Mouse (Mus musculus): ENCODE measurements around the gene Btg1-ps2. TPM values are rescaled to one million over a fixed set of nuclear protein-coding genes. Genes with fewer than 3 reads are reported as not detected.

The Btg1-ps2 gene
- not detected for polyA plus RNA-seq (2014; fragmentation: Illumina TruSeq; extraction: RNeasy Lipid Tissue Mini Kit (QIAGEN cat#74804); ENCODE audit: low read depth, low replicate concordance)

DNA sequence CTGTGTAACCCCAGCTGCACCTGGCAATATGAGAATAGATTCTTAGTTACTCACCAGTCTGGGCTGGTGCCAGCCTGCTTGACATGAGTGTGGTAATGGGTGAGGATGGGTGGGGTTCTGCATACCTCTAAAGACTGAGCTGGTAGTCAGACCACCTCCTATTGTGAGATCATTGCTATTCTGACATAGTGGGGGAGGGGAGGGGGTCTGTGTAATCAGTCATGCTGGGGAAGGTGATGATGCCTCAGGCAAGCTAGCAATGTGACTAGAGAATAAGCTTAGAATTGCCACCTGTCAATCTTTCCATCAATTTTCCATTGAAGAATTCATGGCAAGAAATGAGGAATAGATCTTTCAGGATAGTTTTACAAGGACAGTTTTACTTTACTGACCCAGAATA lies at the start of gene Btg1-ps2:
Btg1-ps2 (minus strand) TSS at position 101 of the 400 bp plus-strand sequence.

DNA sequence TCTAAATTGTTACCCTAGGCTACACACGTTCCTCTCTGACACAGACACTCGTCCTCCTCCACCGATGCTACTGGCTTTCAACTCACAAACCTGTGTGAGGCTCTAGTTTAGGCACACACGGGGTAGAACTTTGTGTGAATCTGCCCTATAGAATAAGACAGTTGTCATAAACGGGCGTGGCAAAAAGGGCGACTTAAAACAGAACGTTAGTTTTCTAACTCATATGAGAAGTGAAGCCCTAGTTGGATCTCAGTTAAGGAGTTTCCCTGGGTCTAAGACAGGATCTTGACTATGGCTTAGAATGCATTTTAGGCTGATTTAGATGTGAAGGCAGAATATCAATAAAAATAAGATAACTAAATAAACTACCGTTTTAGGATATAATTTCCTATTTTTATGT lies 42.1 kb upstream of the Btg1-ps2 start, which contains the start of gene Rhox11:
Rhox11 (minus strand) TSS at position 101 of the 400 bp plus-strand sequence.

DNA sequence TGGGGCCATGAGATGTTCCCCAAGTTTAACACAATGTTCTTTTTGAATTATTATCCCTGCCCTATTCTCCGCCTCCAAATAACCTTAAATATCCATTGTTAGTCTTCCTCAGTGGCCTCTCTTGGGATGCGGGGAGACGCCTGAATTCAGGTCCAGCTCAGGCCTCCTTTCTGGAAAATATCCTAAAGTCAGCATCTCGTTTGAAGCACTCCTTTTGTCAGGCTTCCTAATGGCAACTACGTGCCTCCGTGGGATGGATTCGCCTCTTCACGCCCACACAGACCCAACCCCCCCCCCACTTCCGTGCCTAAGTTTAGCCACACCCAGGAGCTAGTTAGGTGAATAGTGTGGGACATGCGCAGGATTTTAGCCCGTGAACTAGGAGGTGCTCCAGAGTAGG lies 23.3 kb upstream of the Btg1-ps2 start, which contains the start of gene Rhox10:
Rhox10 (plus strand) TSS at position 301 of the 400 bp plus-strand sequence.

DNA sequence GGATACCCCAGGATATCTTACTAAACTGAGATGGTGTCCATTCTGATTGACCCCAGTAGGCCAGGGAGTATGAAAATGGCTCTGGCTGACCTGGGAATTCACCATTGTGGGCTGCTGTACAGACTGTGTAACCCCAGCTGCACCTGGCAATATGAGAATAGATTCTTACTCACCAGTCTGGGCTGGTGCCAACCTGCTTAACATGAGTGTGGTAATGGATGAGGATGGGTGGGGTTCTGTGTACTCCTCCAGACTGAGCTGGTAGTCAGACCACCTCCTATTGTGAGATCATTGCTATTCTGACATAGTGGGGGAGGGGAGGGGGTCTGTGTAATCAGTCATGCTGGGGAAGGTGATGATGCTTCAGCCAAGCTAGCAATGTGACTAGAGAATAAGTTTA lies 24.3 kb downstream of the Btg1-ps2 start, which contains the start of gene Btg1-ps1:
Btg1-ps1 (minus strand) TSS at position 219 of the 400 bp plus-strand sequence.

Other genes starting within 250 kb of the Btg1-ps2 start
- 1.9 TPM for gene Rhox5, start 238.3 kb downstream of the Btg1-ps2 start, polyA plus RNA-seq (2014; fragmentation: Illumina TruSeq; extraction: RNeasy Lipid Tissue Mini Kit (QIAGEN cat#74804); ENCODE audit: low read depth, low replicate concordance)
- not detected for gene Rhox6, start 216.2 kb downstream of the Btg1-ps2 start, polyA plus RNA-seq (2014; fragmentation: Illumina TruSeq; extraction: RNeasy Lipid Tissue Mini Kit (QIAGEN cat#74804); ENCODE audit: low read depth, low replicate concordance)
- not detected for gene Rhox7a, start 211.4 kb downstream of the Btg1-ps2 start, polyA plus RNA-seq (2014; fragmentation: Illumina TruSeq; extraction: RNeasy Lipid Tissue Mini Kit (QIAGEN cat#74804); ENCODE audit: low read depth, low replicate concordance)
- 0.96 TPM for gene Rhox8, start 164.2 kb downstream of the Btg1-ps2 start, polyA plus RNA-seq (2014; fragmentation: Illumina TruSeq; extraction: RNeasy Lipid Tissue Mini Kit (QIAGEN cat#74804); ENCODE audit: low read depth, low replicate concordance)
- gene Rhox7b, start 145.9 kb downstream of the Btg1-ps2 start, polyA plus RNA-seq (2014; fragmentation: Illumina TruSeq; extraction: RNeasy Lipid Tissue Mini Kit (QIAGEN cat#74804); ENCODE audit: low read depth, low replicate concordance), result not detected
- gene Rhox9, start 141.3 kb downstream of the Btg1-ps2 start, polyA plus RNA-seq (2014; fragmentation: Illumina TruSeq; extraction: RNeasy Lipid Tissue Mini Kit (QIAGEN cat#74804); ENCODE audit: low read depth, low replicate concordance), result not detected
- gene Btg1-ps1, start 24.3 kb downstream of the Btg1-ps2 start, polyA plus RNA-seq (2014; fragmentation: Illumina TruSeq; extraction: RNeasy Lipid Tissue Mini Kit (QIAGEN cat#74804); ENCODE audit: low read depth, low replicate concordance), result not detected
- not detected for gene Rhox10, start 23.4 kb upstream of the Btg1-ps2 start, polyA plus RNA-seq (2014; fragmentation: Illumina TruSeq; extraction: RNeasy Lipid Tissue Mini Kit (QIAGEN cat#74804); ENCODE audit: low read depth, low replicate concordance)
- gene Rhox11, start 42.0 kb upstream of the Btg1-ps2 start, polyA plus RNA-seq (2014; fragmentation: Illumina TruSeq; extraction: RNeasy Lipid Tissue Mini Kit (QIAGEN cat#74804); ENCODE audit: low read depth, low replicate concordance), result not detected
- not detected for gene Rhox12, start 67.8 kb upstream of the Btg1-ps2 start, polyA plus RNA-seq (2014; fragmentation: Illumina TruSeq; extraction: RNeasy Lipid Tissue Mini Kit (QIAGEN cat#74804); ENCODE audit: low read depth, low replicate concordance)
- not detected for gene Rhox13, start 78.1 kb upstream of the Btg1-ps2 start, polyA plus RNA-seq (2014; fragmentation: Illumina TruSeq; extraction: RNeasy Lipid Tissue Mini Kit (QIAGEN cat#74804); ENCODE audit: low read depth, low replicate concordance)
- 12.4 TPM for gene Zbtb33, start 146.7 kb upstream of the Btg1-ps2 start, polyA plus RNA-seq (2014; fragmentation: Illumina TruSeq; extraction: RNeasy Lipid Tissue Mini Kit (QIAGEN cat#74804); ENCODE audit: low read depth, low replicate concordance)
- gene Tmem255a, start 209.3 kb upstream of the Btg1-ps2 start, polyA plus RNA-seq (2014; fragmentation: Illumina TruSeq; extraction: RNeasy Lipid Tissue Mini Kit (QIAGEN cat#74804); ENCODE audit: low read depth, low replicate concordance), result 3.6 TPM